ENCODE assay signal across 29 mouse cellular contexts in the genomic region with DNA sequence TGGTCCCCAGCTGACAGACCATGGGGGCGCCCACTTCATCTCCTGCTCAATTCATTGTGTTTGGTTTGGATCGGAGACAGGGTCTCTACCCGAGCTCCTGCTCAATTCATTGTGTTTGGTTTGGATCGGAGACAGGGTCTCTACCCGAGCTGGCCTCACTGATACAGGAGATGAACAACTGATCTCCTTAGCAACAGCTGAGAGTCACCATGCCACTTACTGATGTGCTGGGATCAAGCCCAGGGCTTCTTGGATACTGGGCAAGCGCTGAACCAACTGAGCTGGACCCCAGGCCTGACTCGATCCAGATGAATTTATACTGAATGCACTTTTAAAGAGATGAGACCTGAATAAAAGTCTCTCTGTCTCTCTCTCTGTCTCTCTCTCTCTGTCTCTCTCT. TPM values are rescaled to one million over a fixed set of nuclear protein-coding genes. Genes with fewer than 3 reads are reported as not detected.
DNase-seq lines count a peak whose midpoint lies in the region; ATAC-seq and TF ChIP-seq lines count a peak whose summit lies in the region.
"Had no signal": no experiment of that assay in that cellular context is flagged by ENCODE, and none has a peak within 500 bp of the region (broad histone marks: within the 10 kb centered on the region; RNA-seq: fewer than 3 reads in every experiment).

No protein-coding gene starts in this region.

- no peak overlapping the region for H3K4me2 ChIP-seq in forebrain, embryonic 13.5 days
- H3K4me2 ChIP-seq in hindbrain, embryonic 15.5 days, result no peak overlapping the region
- H3K4me2 ChIP-seq in forebrain, postnatal 0 days (ENCODE audit: low read depth), result no peak overlapping the region
- H3K4me2 ChIP-seq in midbrain, embryonic 16.5 days (ENCODE audit: low read length), result no peak overlapping the region
- H3K4me2 ChIP-seq in liver, postnatal 0 days (ENCODE audit: low read depth, low read length), result no peak overlapping the region
- H3K4me2 ChIP-seq: heart, embryonic 15.5 days; liver, embryonic 13.5 days; stomach, embryonic 15.5 days had no signal

- H3K4me1 ChIP-seq in forebrain, embryonic 13.5 days, result peaks cover 17% of the 10 kb centered on the region
- H3K4me1 ChIP-seq in forebrain, embryonic 10.5 days, result peaks cover 28% of the 10 kb centered on the region
- peaks cover 27% of the 10 kb centered on the region for H3K4me1 ChIP-seq in hindbrain, embryonic 15.5 days (replicated peaks)
- peaks cover 29% of the 10 kb centered on the region for H3K4me1 ChIP-seq in hindbrain, embryonic 10.5 days (replicated peaks)
- no peaks in the 10 kb centered on the region for H3K4me1 ChIP-seq in forebrain, postnatal 0 days (ENCODE audit: insufficient read depth)
- no peaks in the 10 kb centered on the region for H3K4me1 ChIP-seq in midbrain, embryonic 16.5 days (ENCODE audit: control insufficient read depth, insufficient read depth, low read length)
- H3K4me1 ChIP-seq in liver, postnatal 0 days (ENCODE audit: insufficient read depth), result no peaks in the 10 kb centered on the region

- DNase-seq in forebrain, embryonic 10.5 days (ENCODE audit: extremely low spot score, low spot score), result no peak
- no peak for DNase-seq in hindbrain, embryonic 10.5 days (ENCODE audit: low spot score)
- no peak for DNase-seq in forebrain, postnatal 0 days
- no peak for DNase-seq in kidney, adult 8-10 months
- DNase-seq in liver, postnatal 0 days, result no peak
- DNase-seq: adrenal gland, adult 2 months; adrenal gland, postnatal 36 days; cerebellum, adult 2 months; gastrocnemius, postnatal 25 days; heart, adult 11 months; kidney, adult 11 months; kidney, postnatal 4 days; left cerebral cortex, postnatal 4 days; liver, embryonic 13.5 days; lung, adult 2 months; lung, postnatal 10 days; retina, postnatal 1 day; right cerebral cortex, postnatal 25 days had no signal

- TF ChIP-seq EP300 in liver, postnatal 0 days (IDR thresholded peaks at IDR 0.05; ENCODE audit: low read depth), result no peak

- H3K36me3 ChIP-seq in forebrain, embryonic 13.5 days (ENCODE audit: poor library complexity, severe bottlenecking), result peaks cover 80% of the 10 kb centered on the region
- peaks cover 86% of the 10 kb centered on the region for H3K36me3 ChIP-seq in forebrain, embryonic 10.5 days (replicated peaks)
- peaks cover 21% of the 10 kb centered on the region; the same call in 1 of the 2 replicates for H3K36me3 ChIP-seq in hindbrain, embryonic 15.5 days
- peaks cover 88% of the 10 kb centered on the region for H3K36me3 ChIP-seq in hindbrain, embryonic 10.5 days
- H3K36me3 ChIP-seq in forebrain, postnatal 0 days (ENCODE audit: insufficient read depth), result peaks cover 34% of the 10 kb centered on the region
- H3K36me3 ChIP-seq in midbrain, embryonic 16.5 days (ENCODE audit: control insufficient read depth, insufficient read depth, low read length), result no peaks in the 10 kb centered on the region; the same call in 1 of the 2 replicates
- peaks cover 5% of the 10 kb centered on the region for H3K36me3 ChIP-seq in liver, postnatal 0 days (replicated peaks; ENCODE audit: insufficient read depth, low read length)
- H3K36me3 ChIP-seq: liver, embryonic 13.5 days had no signal

- no peak for ATAC-seq in forebrain, embryonic 13.5 days
- ATAC-seq in hindbrain, embryonic 15.5 days (ENCODE audit: low FRiP score, low read depth), result peak; percentile 58
- ATAC-seq in forebrain, postnatal 0 days, result peak; percentile 42; the same call in 1 of the 2 replicates
- ATAC-seq in midbrain, embryonic 16.5 days, result 0 out of 2 replicates have a peak, but pooled peaks have one; percentile 61
- ATAC-seq in liver, postnatal 0 days, result no peak
- ATAC-seq: activated CD4-positive, CD25-positive, alpha-beta regulatory T cell, adult 4 months; inflammation-experienced regulatory T-cells, adult 6 months had no signal

- no peak overlapping the region for H3K4me3 ChIP-seq in forebrain, embryonic 13.5 days
- no peak overlapping the region for H3K4me3 ChIP-seq in forebrain, embryonic 10.5 days
- H3K4me3 ChIP-seq in hindbrain, embryonic 15.5 days, result no peak overlapping the region
- no peak overlapping the region for H3K4me3 ChIP-seq in hindbrain, embryonic 10.5 days
- H3K4me3 ChIP-seq in forebrain, postnatal 0 days (ENCODE audit: low read depth, low read length), result no peak overlapping the region
- no peak overlapping the region for H3K4me3 ChIP-seq in midbrain, embryonic 16.5 days (ENCODE audit: low read depth, low read length)
- H3K4me3 ChIP-seq in liver, postnatal 0 days (ENCODE audit: low read depth, low read length), result no peak overlapping the region
- H3K4me3 ChIP-seq: erythroblast, embryonic 14.5 days; heart, embryonic 10.5 days; heart, embryonic 15.5 days; liver, embryonic 13.5 days; myocyte; stomach, embryonic 15.5 days had no signal

- peak overlapping the region; percentile 44 for H3K27ac ChIP-seq in forebrain, embryonic 13.5 days
- no peak overlapping the region for H3K27ac ChIP-seq in forebrain, embryonic 10.5 days
- peak overlapping the region; percentile 63; the same call in 1 of the 2 replicates for H3K27ac ChIP-seq in hindbrain, embryonic 15.5 days (replicated peaks)
- no peak overlapping the region for H3K27ac ChIP-seq in hindbrain, embryonic 10.5 days
- H3K27ac ChIP-seq in forebrain, postnatal 0 days (ENCODE audit: low read depth, low read length), result no peak overlapping the region
- H3K27ac ChIP-seq in midbrain, embryonic 16.5 days (ENCODE audit: low read length), result peak overlapping the region; percentile 26
- no peak overlapping the region for H3K27ac ChIP-seq in liver, postnatal 0 days (ENCODE audit: low read depth)
- H3K27ac ChIP-seq: heart, embryonic 10.5 days; heart, embryonic 15.5 days; liver, embryonic 13.5 days; macrophage; stomach, embryonic 15.5 days had no signal

- H3K9me3 ChIP-seq in forebrain, embryonic 13.5 days (replicated peaks), result no peaks in the 10 kb centered on the region
- H3K9me3 ChIP-seq in forebrain, embryonic 10.5 days, result no peaks in the 10 kb centered on the region
- no peaks in the 10 kb centered on the region for H3K9me3 ChIP-seq in hindbrain, embryonic 15.5 days
- no peaks in the 10 kb centered on the region for H3K9me3 ChIP-seq in hindbrain, embryonic 10.5 days
- H3K9me3 ChIP-seq in forebrain, postnatal 0 days (ENCODE audit: low read length), result no peaks in the 10 kb centered on the region
- no peaks in the 10 kb centered on the region for H3K9me3 ChIP-seq in midbrain, embryonic 16.5 days (replicated peaks; ENCODE audit: control insufficient read depth, low read length, poor library complexity, severe bottlenecking)
- H3K9me3 ChIP-seq in liver, postnatal 0 days (ENCODE audit: low read length), result no peaks in the 10 kb centered on the region
- H3K9me3 ChIP-seq: heart, embryonic 10.5 days; heart, embryonic 15.5 days; liver, embryonic 13.5 days; stomach, embryonic 15.5 days had no signal

- H3K27me3 ChIP-seq in forebrain, embryonic 13.5 days, result no peaks in the 10 kb centered on the region
- H3K27me3 ChIP-seq in forebrain, embryonic 10.5 days (ENCODE audit: poor library complexity, severe bottlenecking), result no peaks in the 10 kb centered on the region
- H3K27me3 ChIP-seq in hindbrain, embryonic 15.5 days, result no peaks in the 10 kb centered on the region
- no peaks in the 10 kb centered on the region for H3K27me3 ChIP-seq in hindbrain, embryonic 10.5 days (ENCODE audit: insufficient read depth, poor library complexity, severe bottlenecking)
- no peaks in the 10 kb centered on the region for H3K27me3 ChIP-seq in forebrain, postnatal 0 days (ENCODE audit: insufficient read depth, low read length)
- no peaks in the 10 kb centered on the region for H3K27me3 ChIP-seq in midbrain, embryonic 16.5 days (ENCODE audit: control insufficient read depth, insufficient read depth, low read depth, low read length)
- no peaks in the 10 kb centered on the region for H3K27me3 ChIP-seq in liver, postnatal 0 days (ENCODE audit: insufficient read depth, low read length)
- H3K27me3 ChIP-seq: heart, embryonic 15.5 days; liver, embryonic 13.5 days; stomach, embryonic 15.5 days had no signal

- H3K9ac ChIP-seq in forebrain, embryonic 13.5 days, result no peak overlapping the region
- H3K9ac ChIP-seq in hindbrain, embryonic 15.5 days, result no peak overlapping the region
- H3K9ac ChIP-seq in forebrain, postnatal 0 days, result no peak overlapping the region
- H3K9ac ChIP-seq in midbrain, embryonic 16.5 days (ENCODE audit: low read depth, low read length), result no peak overlapping the region
- no peak overlapping the region for H3K9ac ChIP-seq in liver, postnatal 0 days (replicated peaks)
- H3K9ac ChIP-seq: heart, embryonic 15.5 days; liver, embryonic 13.5 days; stomach, embryonic 15.5 days had no signal

- TF ChIP-seq CTCF in forebrain, postnatal 0 days (IDR thresholded peaks at IDR 0.05; ENCODE audit: low read depth), result no peak
- TF ChIP-seq CTCF in liver, postnatal 0 days (IDR thresholded peaks at IDR 0.05; ENCODE audit: low read depth), result no peak

- WGBS in forebrain, embryonic 13.5 days, result 77% methylated on average over 7 of the region's 7 CpGs
- WGBS in forebrain, embryonic 10.5 days, result 88% methylated on average over 7 of the region's 7 CpGs
- WGBS in hindbrain, embryonic 15.5 days, result 65% methylated on average over 7 of the region's 7 CpGs
- 81% methylated on average over 7 of the region's 7 CpGs for WGBS in hindbrain, embryonic 10.5 days
- WGBS in forebrain, postnatal 0 days, result 57% methylated on average over 7 of the region's 7 CpGs
- WGBS in midbrain, embryonic 16.5 days, result 63% methylated on average over 7 of the region's 7 CpGs
- 81% methylated on average over 7 of the region's 7 CpGs for WGBS in liver, postnatal 0 days (ENCODE audit: insufficient replicate concordance)

RNA-seq across cellular contexts. Expression of a gene that starts 59.6 kb away (rescaled TPM):
- polyA plus RNA-seq in forebrain, embryonic 13.5 days (2015; fragmentation: Nextera tagmentation; extraction: Ambion mirVana), result 20.2 and 22.0 TPM in 2 replicates
- 22.1 and 23.0 TPM in 2 replicates for polyA plus RNA-seq in forebrain, embryonic 10.5 days (2016; fragmentation: Nextera tagmentation; extraction: Ambion mirVana)
- polyA plus RNA-seq in hindbrain, embryonic 15.5 days (2015; fragmentation: Nextera tagmentation; extraction: Ambion mirVana), result 26.2 and 28.2 TPM in 2 replicates
- polyA plus RNA-seq in hindbrain, embryonic 10.5 days (2016; fragmentation: Nextera tagmentation; extraction: Ambion mirVana), result 23.7 and 32.3 TPM in 2 replicates
- 52.5 and 59.0 TPM in 2 replicates for total RNA-seq in forebrain, postnatal 0 days (2014; rRNA removed)
- polyA plus RNA-seq in forebrain, postnatal 0 days (2015; fragmentation: Nextera tagmentation; extraction: Ambion mirVana), result 13.8 and 16.5 TPM in 2 replicates
- 24.5 and 27.8 TPM in 2 replicates for polyA plus RNA-seq in midbrain, embryonic 16.5 days (2015; fragmentation: Nextera tagmentation; extraction: Ambion mirVana)
- 6.3 and 7.6 TPM in 2 replicates for polyA plus RNA-seq in liver, postnatal 0 days (2015; fragmentation: Nextera tagmentation; extraction: Ambion mirVana)
- polyA plus RNA-seq: activated CD4-positive, CD25-positive, alpha-beta regulatory T cell, adult 4 months had no signal

Comparison
In these comparisons a context has a peak if more than half of its experiments do, and no peak if none do; other contexts are left out.
1. ATAC-seq: peak in hindbrain, embryonic 15.5 days (single experiment), forebrain, postnatal 0 days (single experiment) and midbrain, embryonic 16.5 days (single experiment); none in forebrain, embryonic 13.5 days (single experiment) and liver, postnatal 0 days (single experiment).
2. H3K27ac ChIP-seq: peak in forebrain, embryonic 13.5 days (single experiment), hindbrain, embryonic 15.5 days (single experiment) and midbrain, embryonic 16.5 days (single experiment); none in forebrain, embryonic 10.5 days (single experiment), hindbrain, embryonic 10.5 days (single experiment), forebrain, postnatal 0 days (single experiment) and liver, postnatal 0 days (single experiment).